Mouse (Mus musculus) midbrain, postnatal 0 days (tissue): Measurements from ENCODE around the gene Tbrg4. TPM values are rescaled to one million over a fixed set of nuclear protein-coding genes. Genes with fewer than 3 reads are reported as not detected.

Experiments
- ATAC-seq: fragments of 200-750 bp; cut with Nextera tagmentation; 2 replicates; pipeline ENCODE4 v1.8.0; 2017; ENCODE audit warnings: moderate number of reproducible peaks, mild to moderate bottlenecking, moderate TSS enrichment, moderate library complexity; ENCODE audit not compliant: low FRiP score
- DNase-seq: peaks from one replicate; pipeline ENCODE4 v3.0.0-alpha.2; 2015; ENCODE audit warnings: low spot score
- H3K27ac ChIP-seq: fragments of 300-500 bp; sonication (generic); 2 replicates; pipeline ENCODE4 v1.5.1; 2014; ENCODE audit warnings: low read depth, mild to moderate bottlenecking, low read length, mixed read lengths
- H3K27me3 ChIP-seq: fragments of 300-500 bp; sonication (generic); 2 replicates; pipeline ENCODE4 v1.6.1; 2014; ENCODE audit warnings: low read length, control low read depth, mixed read lengths; ENCODE audit not compliant: insufficient read depth
- H3K36me3 ChIP-seq: fragments of 300-500 bp; sonication (generic); 2 replicates; pipeline ENCODE4 v1.6.1; 2014; ENCODE audit warnings: low read length, control low read depth, mixed read lengths; ENCODE audit not compliant: insufficient read depth
- H3K4me1 ChIP-seq: fragments of 300-500 bp; sonication (generic); 2 replicates; pipeline ENCODE4 v1.6.1; 2014; ENCODE audit warnings: mild to moderate bottlenecking, control low read depth, antibody characterized with exemption, low read length, mixed read lengths; ENCODE audit not compliant: insufficient read depth
- H3K4me2 ChIP-seq: fragments of 300-500 bp; sonication (generic); 2 replicates; pipeline ENCODE4 v1.6.1; 2014; ENCODE audit warnings: low read depth, mild to moderate bottlenecking, low read length, mixed read lengths; ENCODE audit not compliant: poor library complexity, severe bottlenecking
- H3K4me3 ChIP-seq: fragments of 300-500 bp; sonication (generic); 2 replicates; pipeline ENCODE4 v1.5.1; 2014; ENCODE audit warnings: low read depth, mild to moderate bottlenecking, low read length, moderate library complexity
- H3K9ac ChIP-seq: fragments of 300-500 bp; sonication (generic); replicated peaks from 2 replicates; pipeline ENCODE4 v1.6.1; 2014; ENCODE audit warnings: mild to moderate bottlenecking, low read length, moderate library complexity, mixed read lengths; ENCODE audit not compliant: poor library complexity, severe bottlenecking
- H3K9me3 ChIP-seq: fragments of 300-500 bp; sonication (generic); 2 replicates; pipeline ENCODE4 v1.6.1; 2016; ENCODE audit warnings: low read length, control low read depth
- CTCF ChIP-seq: IDR thresholded peaks from 2 replicates; pipeline ENCODE4 v1.5.1; 2016; ENCODE audit warnings: antibody characterized with exemption, mild to moderate bottlenecking
- WGBS: fragments of 180-500 bp; shearing (Covaris S2); extraction: QIAGEN DNeasy Blood & Tissue Kit; methylation state at CpG from one replicate; pipeline ENCODE4 v1.1.7; 2014; 5-methylcytosine and 5-hydroxymethylcytosine counted together
- polyA plus RNA-seq: library from polyadenylated mRNA; unstranded; fragments of >200 nt; fragmentation: Nextera tagmentation; extraction: Ambion mirVana; gene quantifications from 2 replicates; pipeline ENCODE4 v1.2.1, GENCODE M21; 2015
- total RNA-seq: library from RNA; depleted of rRNA; stranded (reverse); fragments of >200 nt; gene quantifications from 2 replicates; pipeline ENCODE4 v1.2.3, GENCODE M21; 2014

Tbrg4 gene
- total and polyA plus RNA-seq, 2 experiments from 2014 or later: 31.4 to 46.6 TPM

DNA sequence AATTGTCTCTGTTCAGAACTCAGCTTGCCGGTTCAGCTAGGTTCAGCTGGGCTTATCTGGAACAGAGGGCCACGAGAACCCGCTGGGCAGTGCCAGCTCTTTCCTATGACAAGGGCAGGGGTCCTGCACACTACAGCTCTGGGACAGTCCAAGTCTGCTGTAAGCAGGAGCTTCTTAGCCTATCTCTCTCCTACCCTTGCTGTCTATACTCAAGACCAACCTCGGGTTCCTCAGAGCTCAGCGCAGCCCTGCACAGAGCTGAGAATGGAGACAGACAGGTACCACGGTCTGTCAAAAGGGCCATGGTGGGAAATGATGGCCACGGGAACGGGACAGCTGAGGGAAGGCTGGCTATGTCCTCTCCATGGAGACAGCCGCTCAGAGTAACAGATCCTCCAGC, 22.6 kb downstream of the Tbrg4 start:
- Histone ChIP-seq H3K9me3 (no peaks in the 10 kb centered on the region), H3K4me3 (peak overlapping the region; percentile 66), H3K9ac (peak overlapping the region; percentile 92), H3K27ac (no peak overlapping the region), H3K27me3 (no peaks in the 10 kb centered on the region), H3K4me1 (peaks cover 35% of the 10 kb centered on the region), H3K36me3 (peaks cover 27% of the 10 kb centered on the region), H3K4me2 (peak overlapping the region; percentile 87)
- no peak for DNase-seq
- no peak for ATAC-seq
- 71% methylated on average over 9 of the region's 9 CpGs for WGBS
- no peak for TF ChIP-seq CTCF

DNA sequence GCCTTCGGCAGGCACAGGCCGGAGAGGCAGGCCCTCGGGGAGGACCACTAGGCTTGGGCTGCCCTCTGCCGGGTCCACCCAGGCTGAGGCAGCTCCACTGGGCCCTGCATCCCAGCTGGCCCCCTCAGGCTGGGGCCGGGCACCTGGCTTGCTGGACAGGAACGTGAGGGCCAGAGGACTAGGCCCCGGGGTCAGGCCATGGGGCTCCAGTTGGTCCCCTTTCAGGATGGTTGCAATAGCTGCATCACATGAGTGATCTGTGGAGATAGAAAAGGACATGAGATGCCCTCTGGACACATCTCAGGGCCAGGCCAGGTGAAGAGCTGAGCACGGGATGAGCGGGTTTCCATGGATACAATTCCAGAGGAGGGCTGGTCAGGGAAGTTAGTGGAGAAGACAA, 23.2 kb downstream of the Tbrg4 start:
- no peak for TF ChIP-seq CTCF
- Histone ChIP-seq H3K4me2 (peak overlapping the region; percentile 87), H3K36me3 (peaks cover 29% of the 10 kb centered on the region), H3K4me3 (no peak overlapping the region), H3K27me3 (no peaks in the 10 kb centered on the region), H3K4me1 (peaks cover 37% of the 10 kb centered on the region), H3K9ac (no peak overlapping the region), H3K27ac (peak overlapping the region; percentile 38; the same call in 1 of the 2 replicates), H3K9me3 (no peaks in the 10 kb centered on the region)
- 75% methylated on average over 9 of the region's 9 CpGs for WGBS
- DNase-seq (no peak), ATAC-seq (no peak)

DNA sequence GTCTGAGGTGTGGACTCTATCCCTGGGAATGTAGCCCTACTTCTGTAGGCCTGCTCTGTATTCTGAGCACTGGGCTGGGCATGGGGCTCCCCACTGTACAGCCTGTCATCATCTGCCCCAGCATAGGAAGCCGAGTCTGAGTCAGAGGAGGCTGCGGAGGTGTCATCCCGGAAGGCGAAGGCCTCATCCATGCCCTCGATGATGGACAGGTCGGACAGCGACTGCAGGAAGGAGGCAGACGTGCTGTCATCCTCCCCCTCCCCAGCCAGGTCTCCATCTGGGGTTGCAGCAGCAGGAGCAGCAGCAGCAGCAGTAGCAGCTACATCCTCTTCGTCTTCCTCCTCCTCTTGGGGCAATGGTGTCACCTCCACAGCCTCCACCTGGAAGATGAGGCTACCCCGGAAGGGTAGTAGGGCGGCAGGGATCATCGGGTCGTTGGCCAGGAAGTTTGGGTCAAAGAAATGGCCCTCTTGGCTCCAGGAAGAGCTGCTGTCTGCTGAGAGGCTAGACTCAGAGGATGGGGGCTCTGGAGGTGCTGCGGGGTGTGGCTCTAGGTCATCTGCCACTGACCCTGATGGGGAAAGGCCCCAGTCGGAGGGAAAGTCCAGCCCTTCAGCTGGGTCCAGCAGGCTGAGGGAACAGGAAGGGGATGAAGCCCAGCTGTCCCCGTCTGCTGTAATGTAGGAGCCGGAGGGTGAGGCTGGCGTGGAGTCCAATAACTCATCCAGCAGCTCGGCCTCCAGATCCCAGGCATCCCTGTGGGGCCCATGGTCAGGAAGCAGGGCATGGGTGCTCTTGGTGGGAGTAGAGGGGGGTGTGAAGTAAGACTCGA, 24.0 kb downstream of the Tbrg4 start:
- H3K9me3 ChIP-seq: no peaks in the 10 kb centered on the region
- no peak overlapping the region for H3K9ac ChIP-seq
- 83% methylated on average over 20 of the region's 20 CpGs for WGBS
- no peak overlapping the region for H3K4me2 ChIP-seq
- peaks cover 37% of the 10 kb centered on the region for H3K4me1 ChIP-seq
- no peak overlapping the region for H3K4me3 ChIP-seq
- peaks cover 32% of the 10 kb centered on the region for H3K36me3 ChIP-seq
- no peaks in the 10 kb centered on the region for H3K27me3 ChIP-seq
- TF ChIP-seq CTCF: no peak
- H3K27ac ChIP-seq: 0 out of 2 replicates have a peak overlapping the region, but pooled peaks have one; percentile 38
- no peak for DNase-seq
- no peak for ATAC-seq

DNA sequence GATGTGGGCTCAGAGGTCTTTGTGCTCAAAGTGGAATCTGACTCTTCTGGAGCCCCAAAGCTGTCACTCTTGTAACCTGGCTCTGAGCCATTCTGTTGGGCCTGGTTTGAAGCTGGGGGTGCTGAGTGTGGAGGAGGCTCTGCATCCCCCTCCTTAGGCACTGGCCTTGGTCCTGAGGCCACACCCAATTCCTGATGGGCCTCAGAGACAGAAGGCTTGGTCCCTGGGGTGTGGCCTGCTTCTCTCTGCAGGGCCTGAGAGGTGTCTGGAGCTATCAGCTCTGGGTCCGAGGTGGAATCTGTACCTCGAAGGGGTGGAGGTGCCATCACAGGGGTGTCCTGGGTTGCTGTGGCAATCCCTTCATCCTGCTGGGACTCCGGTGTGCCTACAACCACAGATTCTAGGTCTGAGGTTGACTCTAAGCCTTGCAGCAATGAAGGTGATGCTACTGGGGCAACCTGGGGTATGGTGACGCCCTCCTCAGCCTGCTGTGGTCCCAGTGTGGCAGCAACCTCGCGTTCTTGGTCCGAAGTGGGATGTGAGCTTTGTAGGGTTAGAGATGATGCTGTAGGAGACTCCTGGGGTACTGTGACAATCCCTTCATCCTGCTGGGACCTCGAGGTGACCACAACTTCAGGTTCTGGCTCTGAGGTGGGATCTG, 25.5 kb downstream of the Tbrg4 start:
- Histone ChIP-seq H3K9ac (no peak overlapping the region), H3K4me1 (peaks cover 29% of the 10 kb centered on the region), H3K27ac (0 out of 2 replicates have a peak overlapping the region, but pooled peaks have one; percentile 18), H3K36me3 (peaks cover 41% of the 10 kb centered on the region), H3K4me3 (no peak overlapping the region), H3K9me3 (no peaks in the 10 kb centered on the region), H3K4me2 (no peak overlapping the region), H3K27me3 (no peaks in the 10 kb centered on the region)
- TF ChIP-seq CTCF: no peak
- no peak for ATAC-seq
- DNase-seq: no peak
- WGBS: 88% methylated on average over 8 of the region's 8 CpGs

DNA sequence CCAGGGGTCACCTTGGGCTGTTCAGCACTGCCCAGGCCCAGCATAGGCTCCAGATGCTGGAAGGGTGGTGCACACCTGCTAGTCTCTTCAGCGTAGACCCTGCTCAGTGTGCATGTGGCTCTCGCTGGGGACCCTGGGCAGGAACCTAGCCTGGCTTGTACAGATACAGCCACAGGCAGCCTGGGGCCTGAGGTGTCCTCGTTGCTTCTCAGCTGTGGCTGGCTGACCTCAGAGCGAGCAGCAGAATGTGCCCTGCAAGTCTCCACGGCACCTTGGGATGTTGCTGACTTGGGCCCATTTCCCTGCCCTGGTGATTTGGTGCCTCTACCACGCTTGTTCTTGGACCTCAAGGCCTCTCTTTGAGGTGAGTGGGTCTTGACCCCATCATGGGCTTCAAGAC, 26.0 kb downstream of the Tbrg4 start:
- Histone ChIP-seq H3K4me2 (no peak overlapping the region; the same call in 1 of the 2 replicates), H3K27me3 (no peaks in the 10 kb centered on the region), H3K4me3 (no peak overlapping the region; the same call in 1 of the 2 replicates), H3K9ac (0 out of 2 replicates have a peak overlapping the region, but pooled peaks have one; percentile 59), H3K36me3 (peaks cover 46% of the 10 kb centered on the region), H3K9me3 (no peaks in the 10 kb centered on the region), H3K27ac (peak overlapping the region; percentile 71), H3K4me1 (peaks cover 29% of the 10 kb centered on the region)
- no peak for DNase-seq
- TF ChIP-seq CTCF: no peak
- peak; percentile 5; the same call in 1 of the 2 replicates for ATAC-seq
- 85% methylated on average over 6 of the region's 6 CpGs for WGBS
